In genomic region chr12:104475946-104476345, GRCm38 (mm10) we compare ENCODE assay signal across 17 mouse cellular contexts. TPM values are rescaled to one million over a fixed set of nuclear protein-coding genes. Genes with fewer than 3 reads are reported as not detected.
DNase-seq lines count a peak whose midpoint lies in the region; ATAC-seq lines count a peak whose summit lies in the region.
"Had no signal": no experiment of that assay in that cellular context is flagged by ENCODE, and none has a peak within 500 bp of the region (broad histone marks: within the 10 kb centered on the region; RNA-seq: fewer than 3 reads in every experiment).

No protein-coding gene starts in this region.

- H3K4me3 ChIP-seq in forebrain, embryonic 10.5 days, result peak overlapping the region; percentile 20; the same call in 1 of the 2 replicates
- H3K4me3 ChIP-seq in forebrain, embryonic 16.5 days (replicated peaks; ENCODE audit: low read length), result no peak overlapping the region
- H3K4me3 ChIP-seq in midbrain, embryonic 10.5 days, result peak overlapping the region; percentile 14; the same call in 1 of the 2 replicates
- no peak overlapping the region for H3K4me3 ChIP-seq in midbrain, embryonic 13.5 days (replicated peaks)
- H3K4me3 ChIP-seq in limb, embryonic 13.5 days, result peak overlapping the region; percentile 66
- H3K4me3 ChIP-seq: heart, adult 2 months; liver, embryonic 12.5 days; myocyte had no signal

- no peak overlapping the region for H3K4me2 ChIP-seq in forebrain, embryonic 16.5 days (ENCODE audit: low read length)
- H3K4me2 ChIP-seq in midbrain, embryonic 13.5 days (replicated peaks), result no peak overlapping the region
- peak overlapping the region; percentile 92 for H3K4me2 ChIP-seq in limb, embryonic 13.5 days (replicated peaks)
- H3K4me2 ChIP-seq: liver, embryonic 12.5 days had no signal

- peak; percentile 55 for DNase-seq in forebrain, embryonic 10.5 days (ENCODE audit: extremely low spot score, low spot score)
- DNase-seq in midbrain, embryonic 10.5 days (ENCODE audit: low spot score), result peak; percentile 64
- DNase-seq in embryo, embryonic 11 days, result peak; percentile 67
- no peak for DNase-seq in frontal cortex, adult 2 months (ENCODE audit: extremely low spot score in 1 of 2, low spot score in 1 of 2)
- no peak for DNase-seq in layer of hippocampus, adult 11-12 months (ENCODE audit: low spot score)
- DNase-seq: cerebellum, postnatal 25 days; heart, adult 2 months; heart, postnatal 14 days; kidney, adult 18-20 months; lung, postnatal 36 days; thymus, postnatal 36 days had no signal

- no peak overlapping the region for H3K9ac ChIP-seq in forebrain, embryonic 16.5 days (replicated peaks; ENCODE audit: low read depth, low read length)
- no peak overlapping the region for H3K9ac ChIP-seq in midbrain, embryonic 13.5 days (replicated peaks)
- peak overlapping the region; percentile 39 for H3K9ac ChIP-seq in limb, embryonic 13.5 days
- H3K9ac ChIP-seq: liver, embryonic 12.5 days had no signal

- peaks cover 100% of the 10 kb centered on the region for H3K27me3 ChIP-seq in forebrain, embryonic 10.5 days (ENCODE audit: poor library complexity, severe bottlenecking)
- peaks cover 58% of the 10 kb centered on the region for H3K27me3 ChIP-seq in forebrain, embryonic 16.5 days (replicated peaks; ENCODE audit: control insufficient read depth, insufficient read depth, low read length)
- peaks cover 100% of the 10 kb centered on the region for H3K27me3 ChIP-seq in midbrain, embryonic 10.5 days (ENCODE audit: low read depth, poor library complexity, severe bottlenecking)
- H3K27me3 ChIP-seq in midbrain, embryonic 13.5 days, result peaks cover 95% of the 10 kb centered on the region
- peaks cover 88% of the 10 kb centered on the region for H3K27me3 ChIP-seq in limb, embryonic 13.5 days

- H3K4me1 ChIP-seq in forebrain, embryonic 10.5 days, result peaks cover 80% of the 10 kb centered on the region
- peaks cover 28% of the 10 kb centered on the region for H3K4me1 ChIP-seq in forebrain, embryonic 16.5 days (replicated peaks; ENCODE audit: control insufficient read depth, insufficient read depth, low read length)
- peaks cover 66% of the 10 kb centered on the region for H3K4me1 ChIP-seq in midbrain, embryonic 10.5 days
- peaks cover 39% of the 10 kb centered on the region for H3K4me1 ChIP-seq in midbrain, embryonic 13.5 days (replicated peaks)
- H3K4me1 ChIP-seq in limb, embryonic 13.5 days, result peaks cover 28% of the 10 kb centered on the region

- WGBS in forebrain, embryonic 10.5 days, result under 1% methylated on average over 21 of the region's 21 CpGs
- under 1% methylated on average over 21 of the region's 21 CpGs for WGBS in forebrain, embryonic 16.5 days
- under 1% methylated on average over 21 of the region's 21 CpGs for WGBS in midbrain, embryonic 10.5 days
- WGBS in midbrain, embryonic 13.5 days, result under 1% methylated on average over 21 of the region's 21 CpGs
- WGBS in limb, embryonic 13.5 days, result 5% methylated on average over 21 of the region's 21 CpGs

- no peaks in the 10 kb centered on the region for H3K36me3 ChIP-seq in forebrain, embryonic 10.5 days (replicated peaks)
- H3K36me3 ChIP-seq in forebrain, embryonic 16.5 days (ENCODE audit: control insufficient read depth, insufficient read depth), result no peaks in the 10 kb centered on the region
- no peaks in the 10 kb centered on the region for H3K36me3 ChIP-seq in midbrain, embryonic 10.5 days
- no peaks in the 10 kb centered on the region for H3K36me3 ChIP-seq in midbrain, embryonic 13.5 days
- H3K36me3 ChIP-seq in limb, embryonic 13.5 days, result no peaks in the 10 kb centered on the region
- H3K36me3 ChIP-seq: G1E; liver, embryonic 12.5 days had no signal

- no peak overlapping the region for H3K27ac ChIP-seq in forebrain, embryonic 10.5 days
- no peak overlapping the region for H3K27ac ChIP-seq in forebrain, embryonic 16.5 days (ENCODE audit: low read length)
- H3K27ac ChIP-seq in midbrain, embryonic 10.5 days (replicated peaks), result no peak overlapping the region
- no peak overlapping the region for H3K27ac ChIP-seq in midbrain, embryonic 13.5 days
- no peak overlapping the region for H3K27ac ChIP-seq in limb, embryonic 13.5 days
- H3K27ac ChIP-seq: heart, adult 2 months; liver, embryonic 12.5 days had no signal

- no peak for ATAC-seq in forebrain, embryonic 16.5 days
- no peak for ATAC-seq in midbrain, embryonic 13.5 days
- ATAC-seq in limb, embryonic 13.5 days (ENCODE audit: low FRiP score, low read depth), result no peak
- ATAC-seq: liver, embryonic 12.5 days had no signal

- no peaks in the 10 kb centered on the region for H3K9me3 ChIP-seq in forebrain, embryonic 10.5 days
- no peaks in the 10 kb centered on the region for H3K9me3 ChIP-seq in forebrain, embryonic 16.5 days (ENCODE audit: control insufficient read depth, low read length)
- H3K9me3 ChIP-seq in midbrain, embryonic 10.5 days (replicated peaks), result no peaks in the 10 kb centered on the region
- no peaks in the 10 kb centered on the region for H3K9me3 ChIP-seq in midbrain, embryonic 13.5 days
- no peaks in the 10 kb centered on the region for H3K9me3 ChIP-seq in limb, embryonic 13.5 days
- H3K9me3 ChIP-seq: liver, embryonic 12.5 days had no signal

RNA-seq across cellular contexts. Expression of gene Gsc, which starts 2.8 kb away (rescaled TPM):
- 2.2 and 2.9 TPM in 2 replicates for polyA plus RNA-seq in forebrain, embryonic 10.5 days (2016; fragmentation: Nextera tagmentation; extraction: Ambion mirVana)
- not detected in 2 replicates for polyA plus RNA-seq in forebrain, embryonic 16.5 days (2015; fragmentation: Nextera tagmentation; extraction: Ambion mirVana)
- 0.24 and 0.27 TPM in 2 replicates for polyA plus RNA-seq in midbrain, embryonic 10.5 days (2016; fragmentation: Nextera tagmentation; extraction: Ambion mirVana)
- polyA plus RNA-seq in midbrain, embryonic 13.5 days (2015; fragmentation: Nextera tagmentation; extraction: Ambion mirVana), result 0.32 TPM in 1 of 2 replicates, not detected in the other
- polyA plus RNA-seq in limb, embryonic 13.5 days (2015; fragmentation: Nextera tagmentation; extraction: Ambion mirVana), result 15.7 and 17.7 TPM in 2 replicates
- polyA plus RNA-seq in frontal cortex, adult 2 months (2012; rRNA removed), result 0.13 TPM in 1 of 2 replicates, not detected in the other
- polyA plus RNA-seq: G1E; liver, embryonic 12.5 days; myocyte had no signal

Comparison
In these comparisons a context has a peak if more than half of its experiments do, and no peak if none do; other contexts are left out.
1. H3K4me3 ChIP-seq: peak in forebrain, embryonic 10.5 days (single experiment), midbrain, embryonic 10.5 days (single experiment) and limb, embryonic 13.5 days (single experiment); none in forebrain, embryonic 16.5 days (single experiment) and midbrain, embryonic 13.5 days (single experiment).
2. DNase-seq: peak in forebrain, embryonic 10.5 days (single experiment), midbrain, embryonic 10.5 days (single experiment) and embryo, embryonic 11 days (single experiment); none in frontal cortex, adult 2 months (0 of 2) and layer of hippocampus, adult 11-12 months (single experiment).